8 mouse cellular contexts compared by ENCODE assay signal in the genomic region with DNA sequence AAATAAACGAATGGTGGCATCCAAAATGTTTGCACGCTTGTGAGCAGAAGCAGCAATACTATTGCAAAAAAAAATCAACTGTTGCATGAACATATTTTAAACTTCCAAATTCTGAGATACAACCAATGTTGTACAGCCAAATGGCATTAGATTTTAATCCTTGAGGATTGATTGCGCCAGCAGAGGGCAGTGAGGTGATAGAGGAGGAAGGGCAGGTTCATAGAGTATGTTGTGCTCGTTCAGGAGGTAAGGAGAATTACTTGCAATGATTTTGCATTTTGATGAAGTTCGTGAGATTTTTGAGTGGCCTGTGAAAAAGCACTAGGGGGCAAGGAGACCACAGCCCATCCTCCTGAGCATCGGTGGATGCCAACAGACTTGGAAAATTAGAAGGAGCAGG. TPM values are rescaled to one million over a fixed set of nuclear protein-coding genes. Genes with fewer than 3 reads are reported as not detected.
DNase-seq lines count a peak whose midpoint lies in the region; ATAC-seq and TF ChIP-seq lines count a peak whose summit lies in the region.

No protein-coding gene starts in this region.

- H3K36me3 ChIP-seq in thymus, adult 2 months (ENCODE audit: control insufficient read depth, insufficient read depth, low read length): no peaks in the 10 kb centered on the region
- H3K36me3 ChIP-seq in hindbrain, postnatal 0 days (ENCODE audit: insufficient read depth, low read length): no peaks in the 10 kb centered on the region

- H3K4me1 ChIP-seq in thymus, adult 2 months (replicated peaks; ENCODE audit: control insufficient read depth, insufficient read depth, low read length): no peaks in the 10 kb centered on the region
- no peaks in the 10 kb centered on the region for H3K4me1 ChIP-seq in hindbrain, postnatal 0 days (ENCODE audit: insufficient read depth, low read length)

- H3K4me3 ChIP-seq in thymus, adult 2 months (ENCODE audit: control insufficient read depth, insufficient read depth, low read length): no peak overlapping the region
- H3K4me3 ChIP-seq in hindbrain, postnatal 0 days (ENCODE audit: low read length): no peak overlapping the region

- H3K4me2 ChIP-seq in hindbrain, postnatal 0 days (ENCODE audit: low read depth, low read length): no peak overlapping the region

- WGBS in thymus, adult 2 months: 24% methylated on average over 6 of the region's 6 CpGs
- 25% methylated on average over 6 of the region's 6 CpGs for WGBS in hindbrain, postnatal 0 days

- intact Hi-C loops in left cerebral cortex, postnatal 4 days (cut with DNase I): loop anchor here (5.0 to 10.0 kb wide), 2 partner anchors 90 to 372 kb away; a partner anchor contains a TSS

- H3K27ac ChIP-seq in thymus, adult 2 months (ENCODE audit: control insufficient read depth, insufficient read depth, low read length): no peak overlapping the region
- no peak overlapping the region for H3K27ac ChIP-seq in hindbrain, postnatal 0 days

- DNase-seq in thymus, adult 2 months: peak; percentile 10
- no peak for DNase-seq in thymus, postnatal 0 days (ENCODE audit: low spot score)
- DNase-seq in adrenal gland, postnatal 25 days: peak; percentile 67
- DNase-seq in embryo, embryonic 11.5 days (ENCODE audit: low read depth, low spot score): peak; percentile 13
- peak; percentile 80 for DNase-seq in hindbrain, postnatal 0 days (ENCODE audit: low spot score)
- DNase-seq in left cerebral cortex, postnatal 4 days: peak; percentile 75
- DNase-seq in retina, postnatal 1 day: peak; percentile 71

- H3K27me3 ChIP-seq in thymus, adult 2 months (ENCODE audit: control insufficient read depth, insufficient read depth, low read length): no peaks in the 10 kb centered on the region
- no peaks in the 10 kb centered on the region for H3K27me3 ChIP-seq in hindbrain, postnatal 0 days (ENCODE audit: insufficient read depth, low read length)

- ATAC-seq in hindbrain, postnatal 0 days: peak; percentile 49; the same call in 1 of the 2 replicates
- ATAC-seq in activated CD4-positive, CD25-positive, alpha-beta regulatory T cell, adult 4 months: no peak

- no peak for TF ChIP-seq POLR2A in thymus, adult 2 months (IDR thresholded peaks at IDR 0.05; ENCODE audit: control insufficient read depth, extremely low read depth, insufficient read depth, low read length, poor library complexity)

- no peak for TF ChIP-seq CTCF in thymus, adult 2 months (IDR thresholded peaks at IDR 0.05; ENCODE audit: borderline replicate concordance, control insufficient read depth, extremely low read depth, insufficient read depth, low read length, poor library complexity)
- peak; percentile 91 for TF ChIP-seq CTCF in hindbrain, postnatal 0 days (IDR thresholded peaks at IDR 0.05; ENCODE audit: low read depth)

- no peaks in the 10 kb centered on the region for H3K9me3 ChIP-seq in hindbrain, postnatal 0 days (ENCODE audit: low read length)

- no peak overlapping the region for H3K9ac ChIP-seq in hindbrain, postnatal 0 days (replicated peaks; ENCODE audit: low read length)

RNA-seq across cellular contexts. Expression of a gene that starts 33.8 kb away (rescaled TPM):
- 0.12 TPM in 1 of 2 replicates, not detected in the other for polyA plus RNA-seq in thymus, adult 2 months (2012; rRNA removed)
- polyA plus RNA-seq in thymus, postnatal 0 days (2015; fragmentation: Nextera tagmentation; extraction: Ambion mirVana): 0.06 TPM in 1 of 2 replicates, not detected in the other
- not detected in 2 replicates for total RNA-seq in adrenal gland, postnatal 25 days (2021)
- total RNA-seq in hindbrain, postnatal 0 days (2014; rRNA removed): not detected in 2 replicates
- not detected in 2 replicates for polyA plus RNA-seq in hindbrain, postnatal 0 days (2015; fragmentation: Nextera tagmentation; extraction: Ambion mirVana)
- under 1 TPM in 1 of 2 experiments, not detected in 1; 0.18 TPM for total RNA-seq in left cerebral cortex, postnatal 4 days (2021)
- not detected for polyA plus RNA-seq in activated CD4-positive, CD25-positive, alpha-beta regulatory T cell, adult 4 months (2017; shearing (Covaris generic))
